Mouse (Mus musculus): ENCODE results near the gene Cdyl.

Gene Cdyl

DNA sequence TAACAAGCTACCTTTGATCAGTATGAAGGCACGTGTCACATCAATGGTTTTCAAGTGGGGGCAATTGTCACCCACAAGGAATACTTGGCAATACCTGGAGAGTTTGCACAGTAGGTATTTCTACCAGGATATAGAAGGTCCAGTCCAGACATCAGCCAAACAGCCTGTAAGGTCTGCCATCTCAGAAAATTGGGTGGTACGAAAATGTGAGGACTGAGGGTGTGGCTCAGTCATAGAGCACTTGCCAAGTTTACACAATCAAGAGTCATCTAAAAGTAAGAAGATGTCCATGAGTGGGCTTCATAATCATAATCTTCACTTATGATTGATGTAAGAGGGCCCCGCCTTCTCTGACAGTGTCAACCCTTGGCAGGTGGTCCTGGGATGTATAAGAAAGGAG is 29.9 kb downstream of the Cdyl start:
- DNase-seq (ENCODE audit: low spot score) = no peak

- no peak for DNase-seq (ENCODE audit: low spot score)
These were observed 58.0 kb downstream of the Cdyl start for GRCm38 (mm10) chr13:35717658-35718057.

- DNase-seq (ENCODE audit: low spot score) = no peak
These were observed 59.9 kb downstream of the Cdyl start for GRCm38 (mm10) chr13:35719581-35719980.

GRCm38 (mm10) chr13:35723073-35723472 is 63.4 kb downstream of the Cdyl start:
- DNase-seq (ENCODE audit: low spot score) = no peak

- DNase-seq (ENCODE audit: low spot score) = no peak
These were observed 66.4 kb downstream of the Cdyl start for GRCm38 (mm10) chr13:35726025-35726424.

GRCm38 (mm10) chr13:35732131-35732530 is 72.5 kb downstream of the Cdyl start:
- DNase-seq (ENCODE audit: low spot score) = no peak

GRCm38 (mm10) chr13:35732891-35733596 is 73.4 kb downstream of the Cdyl start:
- DNase-seq (ENCODE audit: low spot score) = no peak

- DNase-seq (ENCODE audit: low spot score) = no peak
These were observed 77.9 kb downstream of the Cdyl start for GRCm38 (mm10) chr13:35737565-35737964.

DNA sequence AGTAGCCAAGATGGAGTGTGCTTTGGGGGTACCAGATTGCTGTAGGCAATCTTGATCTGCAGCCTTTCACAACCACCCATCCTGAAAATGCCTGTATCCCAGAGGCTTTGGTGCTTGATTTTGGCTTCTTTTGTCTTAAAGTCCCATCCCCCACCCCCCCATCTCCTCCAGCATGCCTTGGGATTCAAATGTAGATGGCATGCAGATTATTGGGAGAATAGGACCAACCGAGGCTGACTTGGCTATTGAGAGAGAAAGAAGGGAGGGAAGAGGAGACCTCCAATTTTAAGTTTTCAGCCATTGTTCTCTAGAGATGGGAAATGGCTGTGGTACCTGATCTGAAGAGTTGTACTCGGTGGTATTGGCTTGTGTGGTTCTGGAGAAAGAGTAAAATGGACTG is 78.6 kb downstream of the Cdyl start:
- no peak for DNase-seq (ENCODE audit: low spot score)

DNA sequence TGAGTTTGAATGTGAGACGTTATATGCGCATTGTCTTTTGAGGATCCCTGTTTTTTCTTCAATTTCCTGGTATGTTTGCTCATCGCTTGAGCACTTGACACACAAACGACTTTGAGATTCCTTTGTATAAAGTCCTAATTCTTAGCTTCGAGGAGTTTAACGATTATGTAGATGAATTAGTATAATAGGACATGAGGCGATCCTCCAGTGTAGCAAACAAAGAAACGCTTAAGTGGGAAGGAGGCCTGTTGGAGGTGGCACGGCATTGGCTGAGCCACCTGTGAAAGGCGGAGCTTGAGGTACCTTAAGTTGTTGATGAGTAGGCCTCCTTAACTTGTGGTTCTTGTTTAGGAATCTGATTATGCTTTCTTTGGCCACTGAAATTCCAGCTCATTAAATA is 79.8 kb downstream of the Cdyl start:
- DNase-seq (ENCODE audit: low spot score) = no peak

GRCm38 (mm10) chr13:35740301-35741039 is 80.8 kb downstream of the Cdyl start:
- peak; percentile 61 for DNase-seq (ENCODE audit: low spot score)

GRCm38 (mm10) chr13:35741040-35741619 is 81.5 kb downstream of the Cdyl start:
- peak; percentile 90 for DNase-seq (ENCODE audit: low spot score)

DNA sequence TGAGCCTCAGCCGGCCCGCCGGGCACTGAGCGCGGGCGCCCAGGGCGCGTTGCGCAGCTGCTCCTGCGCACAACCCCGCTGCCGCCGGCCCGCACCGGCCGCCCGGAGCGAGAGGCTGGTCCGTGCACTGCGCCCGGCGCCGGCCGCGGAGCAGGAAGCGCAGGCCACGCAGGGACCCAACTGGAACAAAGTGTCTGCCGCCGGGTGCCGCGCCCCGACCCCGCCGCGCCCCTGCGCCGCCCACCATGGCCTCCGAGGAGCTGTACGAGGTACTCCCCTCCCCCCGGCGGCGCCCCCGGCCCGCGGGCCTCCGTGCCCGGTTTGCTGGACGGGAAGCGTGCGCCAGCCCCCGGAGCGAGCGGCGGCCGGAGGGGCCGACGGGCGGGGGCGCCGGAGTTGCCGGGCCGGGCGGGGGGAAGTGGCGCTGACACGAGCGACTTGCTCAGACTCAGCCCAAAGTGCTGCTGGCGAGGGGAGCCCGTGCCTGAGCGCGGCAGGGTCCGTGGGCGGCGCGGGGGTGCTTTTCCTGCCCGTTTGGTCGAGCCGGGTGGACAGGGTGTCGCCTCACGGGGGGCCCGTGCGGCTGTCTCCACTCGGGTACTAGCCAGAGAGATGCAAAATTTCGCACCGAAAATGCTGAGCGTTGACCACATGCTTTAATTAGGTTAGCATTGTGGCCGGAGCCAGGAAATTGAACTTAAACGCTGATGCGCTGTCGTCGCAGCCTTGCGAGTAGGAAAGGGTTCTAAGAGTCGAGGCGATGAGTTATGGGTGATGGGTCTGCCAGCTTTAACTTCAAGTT is 82.2 kb downstream of the Cdyl start:
- peak; percentile 52 for DNase-seq (ENCODE audit: low spot score)

- no peak for DNase-seq (ENCODE audit: low spot score)
These were observed 83.1 kb downstream of the Cdyl start for GRCm38 (mm10) chr13:35742696-35743095.

GRCm38 (mm10) chr13:35743196-35743595 is 83.6 kb downstream of the Cdyl start:
- DNase-seq (ENCODE audit: low spot score) = no peak

- DNase-seq (ENCODE audit: low spot score) = no peak
These were observed 89.6 kb downstream of the Cdyl start for GRCm38 (mm10) chr13:35749194-35749593.

DNA sequence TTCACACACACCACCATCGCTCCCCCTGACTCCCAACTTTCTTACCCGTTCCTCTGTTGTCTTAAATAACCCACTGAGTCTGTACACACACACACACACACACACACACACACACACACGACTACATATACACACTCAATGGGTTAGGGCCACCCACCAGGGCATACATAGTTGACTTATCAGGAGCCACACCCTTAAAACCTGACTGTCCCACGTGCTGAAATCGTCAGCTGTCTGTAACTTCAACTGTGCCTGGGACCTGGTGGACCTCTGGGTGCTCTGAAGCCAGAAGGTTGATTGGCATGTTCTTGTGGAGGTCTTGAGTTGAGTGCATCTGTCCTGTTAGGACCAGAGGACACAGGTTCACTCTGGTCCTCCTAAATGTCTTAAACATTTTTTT is 90.0 kb downstream of the Cdyl start:
- no peak for DNase-seq (ENCODE audit: low spot score)

DNA sequence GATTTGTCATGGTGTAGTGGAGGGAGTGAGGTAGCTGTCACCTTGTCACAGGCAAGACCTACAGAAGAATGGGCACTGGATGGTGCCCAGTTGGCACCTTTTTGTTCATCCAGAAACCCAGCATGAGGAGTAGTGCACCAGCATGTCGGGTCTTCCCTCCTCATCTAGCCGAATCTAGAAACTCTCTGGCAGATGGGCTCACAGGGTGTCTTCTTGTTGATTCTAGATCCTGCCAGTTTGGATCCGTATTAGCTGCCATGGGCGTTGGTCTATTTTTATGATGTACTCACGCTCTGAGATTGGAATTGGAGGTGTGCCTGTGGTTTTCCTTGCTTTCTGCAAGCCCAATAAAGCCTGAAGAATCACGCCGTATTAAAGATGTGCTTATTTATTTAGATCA is 92.4 kb downstream of the Cdyl start:
- DNase-seq (ENCODE audit: low spot score) = no peak

DNA sequence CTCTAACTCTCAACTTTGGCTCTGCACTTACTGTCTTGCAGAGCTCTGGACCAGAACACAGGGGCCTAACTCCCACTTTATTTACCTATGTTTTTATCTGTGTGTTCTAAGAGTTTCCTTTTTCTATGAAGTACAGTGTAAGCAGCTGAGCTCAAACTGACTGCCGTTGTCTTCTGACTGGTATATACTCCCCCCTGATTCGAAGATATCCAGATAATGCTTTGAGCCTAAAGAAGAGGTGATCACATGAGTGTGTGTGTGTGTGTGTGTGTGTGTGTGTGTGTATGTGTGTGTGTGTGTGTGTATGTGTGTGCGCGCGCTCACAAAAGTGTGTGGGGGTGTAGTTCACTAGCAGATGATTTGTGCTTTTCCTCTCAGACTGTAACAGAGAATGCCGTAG is 95.4 kb downstream of the Cdyl start:
- no peak for DNase-seq (ENCODE audit: low spot score)

- DNase-seq (ENCODE audit: low spot score) = no peak
These were observed 96.1 kb downstream of the Cdyl start for GRCm38 (mm10) chr13:35755655-35756283.

GRCm38 (mm10) chr13:35756393-35757338 is 97.0 kb downstream of the Cdyl start:
- no peak for DNase-seq (ENCODE audit: low spot score)
